Mouse (Mus musculus): Measurements from ENCODE around the gene Relb. TPM values are rescaled to one million over a fixed set of nuclear protein-coding genes. Genes with fewer than 3 reads are reported as not detected.

The Relb gene
- total RNA-seq, 2 experiments from 2014 or later: 9.9 to 10.5 TPM

DNA sequence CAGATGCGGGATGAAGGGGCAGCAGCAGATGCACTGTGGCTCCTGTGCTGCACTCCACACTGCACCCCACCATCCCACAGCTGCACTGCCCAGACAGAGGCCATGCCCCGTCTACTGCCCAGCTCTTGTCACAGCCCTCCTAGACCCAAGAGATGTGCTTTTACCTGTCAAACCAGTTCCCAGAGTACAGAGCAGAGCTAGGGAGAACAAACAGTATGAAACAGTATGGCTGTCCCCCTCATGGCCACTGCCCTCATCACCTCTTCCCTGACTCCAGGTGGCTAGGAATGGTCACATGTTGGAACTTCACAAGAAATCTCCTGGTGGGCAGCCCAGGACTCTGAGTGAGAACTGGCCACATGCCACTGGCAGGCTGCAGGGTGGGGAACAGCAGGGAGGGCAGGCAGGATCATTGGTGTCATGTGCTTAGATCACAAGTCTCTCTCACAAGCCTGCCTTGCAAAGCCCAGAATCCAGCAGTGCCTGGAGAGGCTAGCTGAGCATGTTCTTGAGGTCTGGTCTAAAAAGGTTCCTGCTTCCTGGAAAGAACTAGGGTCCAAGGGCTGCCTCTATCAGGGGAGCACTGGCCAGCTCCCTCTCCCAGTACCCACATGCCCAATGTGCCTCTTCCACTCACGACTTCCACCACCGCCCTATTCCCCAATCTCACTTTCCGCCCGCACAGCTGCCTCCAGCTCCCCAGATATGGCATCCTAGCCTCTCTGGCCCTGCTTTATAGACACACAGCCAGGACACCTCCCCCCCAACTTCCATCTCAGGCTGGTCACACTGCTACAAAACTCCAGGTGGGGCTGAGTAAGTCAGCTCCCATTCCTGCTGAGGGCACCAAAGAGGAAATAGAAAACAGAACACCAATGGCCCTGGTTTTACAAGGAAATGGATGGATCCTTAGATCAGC is 71.0 kb downstream of the Relb start:
- DNase-seq (ENCODE audit: low spot score in 2 of 2): no peak

DNA sequence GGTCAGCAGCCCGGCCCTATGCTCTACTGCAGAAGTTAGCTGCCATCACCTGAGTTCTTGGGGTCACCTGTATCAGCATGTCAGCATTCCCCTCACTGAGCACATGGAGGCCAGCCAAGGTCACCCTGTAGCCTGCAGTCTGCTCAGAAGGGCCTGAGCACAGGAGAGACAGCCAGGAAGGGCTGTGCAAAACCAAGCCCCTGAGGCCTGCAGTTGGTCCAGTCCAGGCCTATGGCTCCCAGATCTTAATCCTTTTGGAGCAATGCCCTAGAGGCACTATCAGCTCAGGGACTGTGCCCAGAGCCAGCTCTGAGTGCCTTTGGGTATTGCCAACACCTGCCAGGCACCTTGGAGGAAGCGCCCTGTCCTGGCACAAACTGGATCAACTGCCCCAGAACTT is 72.2 kb downstream of the Relb start:
- no peak for DNase-seq (ENCODE audit: low spot score in 2 of 2)

Other genes starting within 250 kb of the Relb start
- gene Ercc2, start 247.4 kb downstream of the Relb start, total RNA-seq (2021): 10 to 100 TPM; 28.2 to 34.7 TPM
- 1 to 10 TPM; 3.5 to 4.1 TPM for gene Klc3, start 225.3 kb downstream of the Relb start, total RNA-seq (2021)
- not detected for gene Ckm, start 224.7 kb downstream of the Relb start, total RNA-seq (2021)
- gene Mark4, start 170.6 kb downstream of the Relb start, total RNA-seq (2021): 100 to 1,000 TPM; 114 to 119 TPM
- gene Exoc3l2, start 166.1 kb downstream of the Relb start, total RNA-seq (2021): 1 to 10 TPM in 1 of 2 experiments, under 1 TPM in 1; 0.91 to 1.0 TPM
- 1 to 10 TPM; 6.4 to 7.0 TPM for gene Bloc1s3, start 121.1 kb downstream of the Relb start, total RNA-seq (2021)
- gene Trappc6a, start 121.0 kb downstream of the Relb start, total RNA-seq (2021): 10 to 100 TPM; 23.0 to 24.2 TPM
- under 1 TPM; 0.48 to 0.69 TPM for gene Nkpd1, start 111.6 kb downstream of the Relb start, total RNA-seq (2021)
- gene Ppp1r37, start 66.4 kb downstream of the Relb start, total RNA-seq (2021): 10 to 100 TPM; 88.3 to 91.7 TPM
- gene Zfp296, start 52.2 kb downstream of the Relb start, total RNA-seq (2021): under 1 TPM in 1 of 2 experiments, not detected in 1; 0.53 TPM
- 10 to 100 TPM; 39.8 to 43.3 TPM for gene Gemin7, start 51.8 kb downstream of the Relb start, total RNA-seq (2021)
- gene Clasrp, start 25.0 kb downstream of the Relb start, total RNA-seq (2021): 10 to 100 TPM; 85.8 to 95.0 TPM
- 100 to 1,000 TPM; 151 to 160 TPM for gene Clptm1, start 35.6 kb upstream of the Relb start, total RNA-seq (2021)
- gene Apoc2, start 48.5 kb upstream of the Relb start, total RNA-seq (2021): not detected
- not detected for gene Gm44805, start 52.0 kb upstream of the Relb start, total RNA-seq (2021)
- gene Apoc4, start 52.0 kb upstream of the Relb start, total RNA-seq (2021): not detected
- 1 to 10 TPM; 6.1 to 6.8 TPM for gene Apoc1, start 63.2 kb upstream of the Relb start, total RNA-seq (2021)
- gene Apoe, start 69.8 kb upstream of the Relb start, total RNA-seq (2021): 1,000 to 10,000 TPM; 2,679 to 2,697 TPM
- gene Tomm40, start 86.0 kb upstream of the Relb start, total RNA-seq (2021): 100 to 1,000 TPM; 105 to 115 TPM
- gene Nectin2, start 121.0 kb upstream of the Relb start, total RNA-seq (2021): 10 to 100 TPM; 11.6 to 12.7 TPM
- 10 to 100 TPM in 1 of 2 experiments, 1 to 10 TPM in 1; 8.8 to 14.0 TPM for gene Bcam, start 141.6 kb upstream of the Relb start, total RNA-seq (2021)
- gene Cblc, start 167.4 kb upstream of the Relb start, total RNA-seq (2021): not detected
- under 1 TPM; 0.38 to 0.78 TPM for gene Bcl3, start 193.3 kb upstream of the Relb start, total RNA-seq (2021)
- gene Gm19345, start 222.6 kb upstream of the Relb start, total RNA-seq (2021): 1 to 10 TPM; 3.0 to 3.3 TPM
- not detected for gene Ceacam16, start 231.9 kb upstream of the Relb start, total RNA-seq (2021)

Data from layer of hippocampus, postnatal 14 days (tissue).